Mouse (Mus musculus): ENCODE measurements around the gene Krt84. TPM values are rescaled to one million over a fixed set of nuclear protein-coding genes. Genes with fewer than 3 reads are reported as not detected.
"Not testable (repeated sequence)": the region's sequence is repeated elsewhere in the genome, so short reads cannot be mapped to it uniquely, and the experiment has no call there.

Gene Krt84
- total RNA-seq (2021), result not detected

GRCm38 (mm10) chr15:101532720-101533119, at the start of gene Krt84:
TSS of gene Krt84 (minus strand) at chr15:101532820.
- DNase-seq, result no peak
- intact Hi-C loops (cut with DNase I), result no loop called here

- intact Hi-C loops (cut with DNase I), result no loop called here
- DNase-seq, result no peak
Measured at GRCm38 (mm10) chr15:101581701-101582100, 49.1 kb upstream of the Krt84 start.

GRCm38 (mm10) chr15:101575506-101575905, 42.9 kb upstream of the Krt84 start:
- no peak for DNase-seq
- intact Hi-C loops (cut with DNase I), result no loop called here

GRCm38 (mm10) chr15:101573796-101574345, 41.3 kb upstream of the Krt84 start, which contains the start of gene Krt75:
TSS of gene Krt75 (minus strand) at chr15:101573904.
- intact Hi-C loops (cut with DNase I), result no loop called here
- DNase-seq, result no peak

DNA sequence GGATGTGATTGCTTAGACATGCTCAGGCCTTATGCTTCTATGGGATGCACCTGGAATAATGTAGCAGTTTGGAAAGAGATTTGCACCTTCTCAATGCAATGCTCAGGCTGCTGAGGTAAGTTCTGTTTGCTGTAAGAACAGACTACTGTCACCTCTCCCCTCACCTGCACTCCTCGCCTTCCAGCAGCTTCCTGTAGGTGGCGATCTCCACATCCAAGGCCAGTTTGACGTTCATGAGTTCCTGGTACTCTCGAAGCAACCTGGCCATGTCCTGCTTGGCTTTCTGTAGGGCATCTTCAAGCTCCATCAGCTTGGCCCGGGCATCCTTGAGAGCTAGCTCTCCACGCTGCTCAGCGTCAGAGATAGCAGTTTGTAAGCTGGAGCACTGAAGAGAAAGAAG, 35.2 kb upstream of the Krt84 start:
- DNase-seq, result no peak
- intact Hi-C loops (cut with DNase I), result no loop called here

- DNase-seq, result no peak
- intact Hi-C loops (cut with DNase I), result no loop called here
Measured at GRCm38 (mm10) chr15:101562850-101563249, 30.2 kb upstream of the Krt84 start, which contains the start of gene Krt90. TSS of gene Krt90 (minus strand) at chr15:101562950.

DNA sequence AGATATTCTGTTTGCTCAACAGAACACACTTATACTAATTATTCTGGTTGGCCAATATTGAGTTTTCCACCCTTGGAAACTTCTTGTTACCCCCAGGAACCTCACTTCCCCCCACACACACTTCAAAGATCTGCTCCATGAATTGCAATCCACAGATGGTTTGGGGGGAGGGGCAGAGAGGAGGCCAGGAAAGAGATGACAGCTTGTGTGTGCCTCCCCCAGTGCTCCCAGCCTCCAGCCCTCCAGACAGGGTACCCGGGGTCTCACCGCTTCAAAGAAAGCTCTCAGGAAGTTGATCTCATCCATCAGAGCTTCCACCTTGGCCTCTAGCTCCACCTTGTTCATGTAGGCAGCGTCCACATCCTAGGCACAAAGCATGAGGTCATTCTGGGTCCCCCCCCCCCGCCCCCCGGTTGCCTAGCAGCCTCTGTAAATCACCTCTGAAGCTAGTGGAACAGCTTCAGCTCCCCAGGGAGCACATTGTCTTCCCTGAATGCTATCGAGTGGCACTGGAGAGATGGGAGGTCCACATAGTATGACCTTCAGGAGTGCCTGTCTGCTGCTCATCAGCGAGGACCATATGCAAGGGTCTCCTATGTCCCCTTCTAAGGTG, 25.5 kb upstream of the Krt84 start:
- intact Hi-C loops (cut with DNase I), result no loop called here
- DNase-seq, result no peak

- intact Hi-C loops (cut with DNase I), result no loop called here
- peak; percentile 59 for DNase-seq
Measured at GRCm38 (mm10) chr15:101553169-101553568, 20.5 kb upstream of the Krt84 start.

DNA sequence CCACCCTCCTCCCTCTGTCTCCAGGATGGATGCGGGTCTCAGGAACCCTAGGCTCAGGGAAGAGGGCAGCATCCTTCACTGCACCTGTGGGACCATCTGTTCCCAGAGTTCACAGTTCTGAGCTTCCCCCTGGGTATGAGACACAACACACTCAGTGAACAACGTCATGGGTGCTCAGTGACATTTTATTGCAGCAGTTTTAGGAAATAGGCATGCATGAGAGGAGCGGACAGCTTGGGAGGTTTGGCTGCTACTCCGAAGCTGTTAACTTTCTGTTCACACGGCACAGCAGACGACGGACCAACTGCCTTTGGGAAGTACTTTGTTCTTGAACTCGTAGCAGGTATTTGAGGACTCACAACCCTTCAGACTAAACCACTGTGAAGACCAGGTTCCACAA, 19.6 kb upstream of the Krt84 start:
- no peak for DNase-seq
- intact Hi-C loops (cut with DNase I), result no loop called here

DNA sequence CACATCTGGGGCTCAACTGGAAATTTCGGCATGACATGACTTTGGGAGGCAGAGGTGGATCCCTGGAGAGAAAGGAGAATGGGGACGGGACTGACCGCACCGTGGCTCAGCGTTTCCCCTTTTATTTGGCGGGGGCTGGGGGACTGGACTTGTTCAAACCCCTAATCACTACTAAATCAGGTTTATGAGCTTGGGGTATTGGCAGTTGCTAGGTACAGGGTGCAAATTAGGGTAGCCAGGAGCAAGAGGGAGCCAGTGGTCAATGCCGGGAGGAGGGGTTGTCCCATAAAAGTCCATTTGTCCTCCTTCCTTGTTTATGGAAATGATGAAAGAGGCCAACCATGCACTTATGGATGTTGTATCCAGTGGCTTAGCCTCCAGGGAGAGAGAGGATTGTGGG, 17.9 kb upstream of the Krt84 start, which contains the start of gene Krt82:
TSS of gene Krt82 (minus strand) at position 101 of the 400 bp plus-strand sequence.
- DNase-seq, result no peak
- intact Hi-C loops (cut with DNase I), result no loop called here

GRCm38 (mm10) chr15:101544478-101544877, 11.9 kb upstream of the Krt84 start:
- intact Hi-C loops (cut with DNase I), result no loop called here
- DNase-seq, result no peak

GRCm38 (mm10) chr15:101542543-101542942, 9.9 kb upstream of the Krt84 start:
- no peak for DNase-seq
- intact Hi-C loops (cut with DNase I), result no loop called here

DNA sequence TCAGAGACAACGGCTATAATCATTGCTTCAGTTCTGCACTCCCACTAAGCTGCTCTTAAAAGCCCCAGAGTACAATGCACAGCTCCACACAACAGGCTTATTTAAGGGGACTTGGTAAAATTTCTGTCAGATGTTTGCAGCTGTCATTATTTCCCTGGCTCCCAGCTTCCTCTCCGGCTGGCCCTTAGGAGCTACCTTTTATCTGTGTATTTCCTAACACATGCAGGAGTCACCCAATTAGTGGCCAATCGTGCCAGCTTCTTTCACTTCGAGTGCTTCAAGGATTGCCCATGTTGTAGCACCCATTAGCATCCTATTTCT, 5.9 kb upstream of the Krt84 start:
- DNase-seq, result no peak
- intact Hi-C loops (cut with DNase I), result no loop called here

DNA sequence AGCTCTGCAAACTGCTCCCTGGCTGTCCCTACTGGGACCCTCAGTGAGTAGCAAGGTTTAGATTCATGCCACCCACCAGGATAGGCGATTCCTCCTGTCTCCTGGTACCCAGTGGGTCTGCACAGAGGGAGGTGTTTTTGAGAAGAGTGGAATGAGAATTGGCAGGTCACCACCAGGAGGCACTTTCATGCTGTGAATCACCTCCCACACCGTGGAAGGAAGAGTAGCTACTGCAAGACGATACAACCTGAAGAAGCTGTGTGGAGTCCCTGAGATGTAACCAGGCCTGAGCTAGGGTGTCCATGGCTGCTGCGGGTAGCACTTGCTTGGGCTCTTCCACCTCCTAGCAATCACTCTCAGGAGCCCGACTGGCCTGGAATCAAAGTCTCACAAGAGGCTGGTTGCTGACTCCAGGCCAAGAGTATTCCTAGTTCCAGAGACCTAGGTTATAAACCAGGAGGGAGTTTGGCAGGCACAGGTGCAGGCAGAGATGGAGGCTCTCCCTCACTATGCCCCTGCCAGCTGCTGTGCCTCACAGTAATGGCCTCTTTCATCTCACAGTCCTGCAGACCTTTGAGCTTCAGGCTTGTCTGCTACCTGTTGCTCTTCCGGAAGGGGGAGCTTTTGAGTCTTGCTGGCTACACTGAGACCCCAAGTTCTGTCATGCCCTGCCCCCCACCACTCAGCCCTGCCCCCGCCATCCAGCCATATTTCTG, 5.4 kb upstream of the Krt84 start:
- DNase-seq, result no peak
- intact Hi-C loops (cut with DNase I), result no loop called here

DNA sequence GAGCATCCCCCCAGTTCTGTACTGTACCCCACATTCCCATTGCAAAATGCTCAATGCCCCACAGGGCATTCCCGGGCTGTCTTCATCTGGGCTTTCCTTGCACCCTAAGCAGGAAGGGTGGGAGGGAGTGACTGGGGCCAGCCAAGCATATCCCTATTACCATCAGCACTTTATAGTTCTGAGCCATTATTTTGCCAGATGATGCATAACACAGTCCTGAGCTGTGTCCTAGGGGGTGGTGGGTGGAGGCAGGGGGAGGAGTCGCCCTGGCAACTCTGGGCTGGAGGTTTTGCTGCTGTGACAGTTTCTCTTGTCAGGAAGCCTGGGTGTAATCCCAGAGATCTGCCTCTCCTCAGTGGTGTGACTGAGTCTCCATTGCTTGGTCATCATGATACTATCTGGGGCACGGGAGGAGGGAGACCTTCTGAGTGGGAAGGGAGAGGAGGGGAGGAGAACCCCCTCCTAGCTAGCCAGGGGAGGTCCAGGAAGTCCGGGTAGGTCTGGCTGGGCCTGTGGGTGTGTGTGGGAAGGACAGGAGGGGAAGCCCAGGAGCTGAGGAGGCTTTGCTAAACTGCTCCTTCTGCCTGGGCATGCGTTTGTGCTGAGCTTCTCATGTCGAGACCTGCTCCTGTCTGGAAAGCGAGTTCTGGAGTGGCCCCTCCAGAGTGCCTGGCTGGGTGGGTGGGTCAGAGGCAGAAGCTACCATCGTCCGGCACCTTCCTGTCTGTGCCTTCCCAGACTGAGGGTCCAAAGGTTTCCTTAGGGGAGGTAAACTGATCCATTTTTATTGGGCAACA, 3.6 kb upstream of the Krt84 start:
- no peak for DNase-seq

DNA sequence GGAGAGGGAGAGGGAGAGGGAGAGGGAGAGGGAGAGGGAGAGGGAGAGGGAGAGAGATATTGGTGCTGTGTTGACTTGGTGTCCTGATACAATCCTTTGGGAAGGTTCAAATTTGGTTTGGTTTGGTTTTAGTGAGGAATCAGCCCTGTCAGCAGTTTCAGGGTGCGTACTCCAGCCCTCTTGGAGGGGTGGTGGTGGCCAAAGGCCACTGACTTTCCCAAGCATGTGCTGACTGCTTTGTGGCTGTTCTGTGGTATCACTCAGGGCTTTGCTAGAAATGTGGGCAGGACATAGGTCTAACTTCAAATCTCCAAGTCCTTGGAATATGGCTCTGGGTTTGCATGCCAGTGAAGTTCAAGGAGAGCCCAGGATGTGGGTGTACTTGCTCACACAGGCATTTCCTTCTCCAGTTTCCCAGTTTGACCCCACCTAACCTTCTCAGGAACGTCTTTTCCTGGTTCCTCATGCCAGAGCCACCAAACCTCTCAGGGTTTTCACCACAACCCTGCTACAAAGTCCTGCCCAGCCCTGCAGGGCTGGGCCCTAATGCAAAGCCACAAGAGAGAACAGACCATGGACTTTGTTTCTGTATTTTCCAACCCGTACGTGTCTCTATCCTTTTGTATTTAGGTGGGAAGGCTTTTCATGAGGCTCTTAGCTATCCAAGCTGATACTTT, 9.9 kb downstream of the Krt84 start:
- no peak for DNase-seq
- intact Hi-C loops (cut with DNase I), result loop anchor here (5.0 kb wide), 2 partner anchors 185 to 250 kb away; no protein-coding TSS in a partner anchor

More for the DNA sequence above, 3.6 kb upstream of the Krt84 start:
- intact Hi-C loops (cut with DNase I), result no loop called here

- intact Hi-C loops (cut with DNase I), result loop anchor here (1.0 to 10.0 kb wide), 4 partner anchors 95 to 454 kb away; no protein-coding TSS in a partner anchor
- DNase-seq, result peak; percentile 82
Measured at GRCm38 (mm10) chr15:101519792-101520191, 12.8 kb downstream of the Krt84 start.

- intact Hi-C loops (cut with DNase I), result loop anchor here (10.0 kb wide), 1 partner anchor 92 kb away; no protein-coding TSS in a partner anchor
- DNase-seq, result not testable (repeated sequence)
Measured at GRCm38 (mm10) chr15:101517161-101517560, 15.5 kb downstream of the Krt84 start, which contains the start of gene Gm49425. TSS of gene Gm49425 (minus strand) at chr15:101517261.

GRCm38 (mm10) chr15:101508247-101508646, 24.4 kb downstream of the Krt84 start:
- intact Hi-C loops (cut with DNase I), result loop anchor here (10.0 kb wide), 1 partner anchor 163 kb away; no protein-coding TSS in a partner anchor
- no peak for DNase-seq
